Mouse (Mus musculus) lung, adult 2 months (tissue): Measurements from ENCODE around the gene Dusp12.

Experiments
- CTCF ChIP-seq: fragments of 200-500 bp; IDR thresholded peaks from 2 replicates; pipeline ENCODE4 v1.5.1; 2011; ENCODE audit warnings: mild to moderate bottlenecking, low read length, control low read depth; ENCODE audit not compliant: insufficient read depth
- POLR2A ChIP-seq: fragments of 200-500 bp; IDR thresholded peaks from 2 replicates; pipeline ENCODE4 v1.6.1; 2011; ENCODE audit warnings: low read depth, mild to moderate bottlenecking, control low read depth, low read length, borderline replicate concordance; ENCODE audit errors: extremely low read depth

DNA sequence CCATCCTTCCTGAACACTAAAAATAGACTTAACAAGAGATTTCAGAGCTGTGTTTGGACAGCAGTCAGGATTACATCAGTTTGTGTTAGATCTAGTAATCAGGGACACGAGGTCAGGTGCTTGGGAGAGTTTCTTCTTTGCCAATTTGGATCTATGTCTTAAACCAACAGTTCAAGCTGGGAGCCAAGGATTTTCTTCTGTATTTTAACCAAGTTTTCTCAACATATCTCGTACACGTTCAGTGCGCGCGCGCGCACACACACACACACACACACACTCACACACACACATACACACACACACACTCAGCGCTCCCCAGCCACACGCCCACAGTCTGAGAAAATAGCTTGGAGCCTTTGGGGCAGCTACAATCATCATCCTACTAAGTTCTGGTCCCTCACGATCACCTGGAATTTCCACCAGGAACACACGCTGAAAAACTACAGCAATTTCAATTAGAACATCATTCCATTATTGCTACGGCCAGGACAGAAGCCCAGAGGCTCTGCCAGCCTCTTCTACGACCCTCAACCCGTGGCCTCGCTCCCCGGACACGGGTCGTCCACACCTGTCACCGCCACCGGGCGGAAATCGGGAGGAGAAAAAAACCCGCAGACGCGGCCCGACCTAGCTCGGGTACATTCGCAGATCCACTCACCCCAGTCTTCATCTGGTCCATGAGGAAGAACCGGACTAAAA is 18.2 kb downstream of the Dusp12 start:
- no peak for TF ChIP-seq CTCF
- no peak for TF ChIP-seq POLR2A
